9 mouse cellular contexts compared by ENCODE assay signal in genomic region chr16:32814539-32814938, GRCm38 (mm10). TPM values are rescaled to one million over a fixed set of nuclear protein-coding genes. Genes with fewer than 3 reads are reported as not detected.
DNase-seq lines count a peak whose midpoint lies in the region; ATAC-seq lines count a peak whose summit lies in the region.
"Had no signal": no experiment of that assay in that cellular context is flagged by ENCODE, and none has a peak within 500 bp of the region (broad histone marks: within the 10 kb centered on the region; RNA-seq: fewer than 3 reads in every experiment).

No protein-coding gene starts in this region.

- no peaks in the 10 kb centered on the region for H3K27me3 ChIP-seq in heart, embryonic 10.5 days (ENCODE audit: insufficient read depth, poor library complexity, severe bottlenecking)
- no peaks in the 10 kb centered on the region for H3K27me3 ChIP-seq in lung, embryonic 16.5 days (ENCODE audit: control insufficient read depth, insufficient read depth, low read depth, low read length)

- H3K9me3 ChIP-seq in heart, embryonic 10.5 days = no peaks in the 10 kb centered on the region
- no peaks in the 10 kb centered on the region for H3K9me3 ChIP-seq in lung, embryonic 16.5 days (ENCODE audit: control insufficient read depth, low read length)

- peak overlapping the region; percentile 38; the same call in 1 of the 2 replicates for H3K9ac ChIP-seq in lung, embryonic 16.5 days (ENCODE audit: low read length)

- H3K4me2 ChIP-seq in lung, embryonic 16.5 days (ENCODE audit: low read depth, low read length) = peak overlapping the region; percentile 56

- peak; percentile 53; the same call in 1 of the 2 replicates for ATAC-seq in lung, embryonic 16.5 days (ENCODE audit: low read depth)
- no peak for ATAC-seq in megakaryocyte-erythroid progenitor cell, adult 5-6 weeks (replicated peaks; ENCODE audit: low FRiP score, low TSS enrichment, poor library complexity, severe bottlenecking)

- peak overlapping the region; percentile 50 for H3K4me3 ChIP-seq in heart, embryonic 10.5 days
- H3K4me3 ChIP-seq in lung, embryonic 16.5 days (ENCODE audit: low read length) = peak overlapping the region; percentile 35

- peak overlapping the region; percentile 86 for H3K27ac ChIP-seq in heart, embryonic 10.5 days
- peak overlapping the region; percentile 54; the same call in 1 of the 2 replicates for H3K27ac ChIP-seq in lung, embryonic 16.5 days (ENCODE audit: low read length)

- WGBS in heart, embryonic 10.5 days = 18% methylated on average over 14 of the region's 14 CpGs
- 15% methylated on average over 14 of the region's 14 CpGs for WGBS in lung, embryonic 16.5 days

- peaks cover 33% of the 10 kb centered on the region for H3K4me1 ChIP-seq in heart, embryonic 10.5 days
- peaks cover 10% of the 10 kb centered on the region for H3K4me1 ChIP-seq in lung, embryonic 16.5 days (replicated peaks; ENCODE audit: control insufficient read depth, insufficient read depth, low read length)

- DNase-seq in B cell, adult 2 months = peak; percentile 16 to 26
- DNase-seq in ES-CJ7 (ENCODE audit: low read depth, low spot score) = peak; percentile 64
- peak; percentile 56 for DNase-seq in embryo, embryonic 11 days
- DNase-seq in heart, embryonic 10.5 days (ENCODE audit: low spot score) = no peak
- DNase-seq in kidney, adult 9 months = peak; percentile 52
- DNase-seq in retina, adult 2 months (ENCODE audit: low read depth, low spot score) = peak; percentile 11

- H3K36me3 ChIP-seq in heart, embryonic 10.5 days = no peaks in the 10 kb centered on the region
- no peaks in the 10 kb centered on the region for H3K36me3 ChIP-seq in lung, embryonic 16.5 days (ENCODE audit: control insufficient read depth, insufficient read depth, low read length)

RNA-seq across cellular contexts. Expression of gene Smbd1, which starts 4.3 kb away (rescaled TPM):
- not detected in 2 replicates for polyA plus RNA-seq in heart, embryonic 10.5 days (2016; fragmentation: Nextera tagmentation; extraction: Ambion mirVana)
- polyA plus RNA-seq in lung, embryonic 16.5 days (2015; fragmentation: Nextera tagmentation; extraction: Ambion mirVana) = 0.31 and 0.55 TPM in 2 replicates
- not detected in 2 replicates for total RNA-seq in megakaryocyte-erythroid progenitor cell, adult 5-6 weeks (2014; fragmentation: Nextera tagmentation)
- total RNA-seq in megakaryocyte-erythroid progenitor cell, adult 5-6 weeks (2017) = not detected in 2 replicates
- polyA plus RNA-seq: frontal cortex, adult 2 months had no signal

RNA-seq across cellular contexts. Expression of gene Muc20, which starts 17.3 kb away (rescaled TPM):
- 0.07 and 0.19 TPM in 2 replicates for polyA plus RNA-seq in heart, embryonic 10.5 days (2016; fragmentation: Nextera tagmentation; extraction: Ambion mirVana)
- 0.11 and 0.34 TPM in 2 replicates for polyA plus RNA-seq in lung, embryonic 16.5 days (2015; fragmentation: Nextera tagmentation; extraction: Ambion mirVana)
- total RNA-seq in megakaryocyte-erythroid progenitor cell, adult 5-6 weeks (2014; fragmentation: Nextera tagmentation) = not detected in 2 replicates
- total RNA-seq in megakaryocyte-erythroid progenitor cell, adult 5-6 weeks (2017) = not detected in 2 replicates
- polyA plus RNA-seq: frontal cortex, adult 2 months had no signal
